Mouse (Mus musculus): ENCODE measurements around the gene Gabra2. TPM values are rescaled to one million over a fixed set of nuclear protein-coding genes. Genes with fewer than 3 reads are reported as not detected.
A peak's percentile ranks its signal among the peaks of the same experiment; 100 is the strongest.

Gene Gabra2
- polyA plus RNA-seq (2015; fragmentation: Nextera tagmentation; extraction: Ambion mirVana), result 45.9 and 46.6 TPM in 2 replicates

- no peaks in the 10 kb centered on the region for H3K9me3 ChIP-seq
- H3K4me2 ChIP-seq (replicated peaks), result peak within 1 kb of the TSS; percentile 85
- WGBS, result under 1% methylated on average over 52 of the region's 55 CpGs
- H3K27me3 ChIP-seq, result peaks cover 3% of the 10 kb centered on the region; the same call in 1 of the 2 replicates
- H3K4me3 ChIP-seq (replicated peaks), result peak within 1 kb of the TSS; percentile 83
- no peaks in the 10 kb centered on the region for H3K36me3 ChIP-seq
- peak within 1 kb of the TSS; percentile 87 for H3K9ac ChIP-seq (replicated peaks)
- peaks cover 14% of the 10 kb centered on the region for H3K4me1 ChIP-seq (replicated peaks)
- ATAC-seq, result peak; percentile 95
- H3K27ac ChIP-seq, result peak within 1 kb of the TSS; percentile 90
These were observed at the start of gene Gabra2 for GRCm38 (mm10) chr5:71095725-71096607. TSS of gene Gabra2 (minus strand) at chr5:71095849.

GRCm38 (mm10) chr5:71136691-71137090 lies 41.0 kb upstream of the Gabra2 start:
- WGBS, result 83% methylated on average over 4 of the region's 4 CpGs
- H3K36me3 ChIP-seq, result no peaks in the 10 kb centered on the region
- H3K27ac ChIP-seq, result no peak overlapping the region
- no peak overlapping the region for H3K4me3 ChIP-seq (replicated peaks)
- no peak overlapping the region for H3K4me2 ChIP-seq (replicated peaks)
- no peaks in the 10 kb centered on the region for H3K4me1 ChIP-seq (replicated peaks)
- no peak for ATAC-seq
- no peak overlapping the region for H3K9ac ChIP-seq (replicated peaks)
- no peaks in the 10 kb centered on the region for H3K27me3 ChIP-seq
- H3K9me3 ChIP-seq, result no peaks in the 10 kb centered on the region

- ATAC-seq, result no peak
- Histone ChIP-seq H3K36me3 (no peaks in the 10 kb centered on the region), H3K9ac (replicated peaks) (no peak overlapping the region), H3K4me1 (replicated peaks) (no peaks in the 10 kb centered on the region), H3K4me3 (replicated peaks) (no peak overlapping the region), H3K27me3 (no peaks in the 10 kb centered on the region), H3K9me3 (no peaks in the 10 kb centered on the region), H3K4me2 (replicated peaks) (no peak overlapping the region), H3K27ac (no peak overlapping the region)
- WGBS, result 88% methylated on average over 2 of the region's 2 CpGs
These were observed 40.2 kb upstream of the Gabra2 start for GRCm38 (mm10) chr5:71135840-71136239.

GRCm38 (mm10) chr5:71127721-71128120 lies 32.1 kb upstream of the Gabra2 start:
- ATAC-seq, result no peak
- H3K9ac ChIP-seq (replicated peaks), result no peak overlapping the region

GRCm38 (mm10) chr5:71115216-71115615 lies 19.6 kb upstream of the Gabra2 start:
- no peak overlapping the region for H3K9ac ChIP-seq (replicated peaks)
- no peak overlapping the region for H3K4me2 ChIP-seq (replicated peaks)
- no peak overlapping the region for H3K4me3 ChIP-seq (replicated peaks)
- no peaks in the 10 kb centered on the region for H3K9me3 ChIP-seq
- WGBS, result 80% methylated on average over 1 of the region's 1 CpGs
- H3K27ac ChIP-seq, result no peak overlapping the region
- no peaks in the 10 kb centered on the region for H3K36me3 ChIP-seq
- H3K4me1 ChIP-seq (replicated peaks), result no peaks in the 10 kb centered on the region
- ATAC-seq, result no peak
- H3K27me3 ChIP-seq, result no peaks in the 10 kb centered on the region

More at GRCm38 (mm10) chr5:71127721-71128120, 32.1 kb upstream of the Gabra2 start:
- Histone ChIP-seq H3K4me1 (replicated peaks) (no peaks in the 10 kb centered on the region), H3K27ac (no peak overlapping the region), H3K36me3 (no peaks in the 10 kb centered on the region), H3K4me3 (replicated peaks) (no peak overlapping the region), H3K4me2 (replicated peaks) (no peak overlapping the region), H3K9me3 (no peaks in the 10 kb centered on the region), H3K27me3 (no peaks in the 10 kb centered on the region)
- 76% methylated on average over 3 of the region's 3 CpGs for WGBS

GRCm38 (mm10) chr5:71095180-71095579 lies 469 bp downstream of the Gabra2 start:
- H3K4me2 ChIP-seq (replicated peaks), result peak overlapping the region; percentile 85
- peaks cover 3% of the 10 kb centered on the region; the same call in 1 of the 2 replicates for H3K27me3 ChIP-seq
- peak overlapping the region; percentile 90 for H3K27ac ChIP-seq
- peak; percentile 67 for ATAC-seq
- H3K9ac ChIP-seq (replicated peaks), result peak overlapping the region; percentile 87
- H3K9me3 ChIP-seq, result no peaks in the 10 kb centered on the region
- no peaks in the 10 kb centered on the region for H3K36me3 ChIP-seq
- peaks cover 14% of the 10 kb centered on the region for H3K4me1 ChIP-seq (replicated peaks)
- WGBS, result under 1% methylated on average over 19 of the region's 19 CpGs
- peak overlapping the region; percentile 83 for H3K4me3 ChIP-seq (replicated peaks)

- WGBS, result 16% methylated on average over 10 of the region's 10 CpGs
- H3K4me1 ChIP-seq (replicated peaks), result peaks cover 14% of the 10 kb centered on the region
- no peak for ATAC-seq
- peak overlapping the region; percentile 83 for H3K4me3 ChIP-seq (replicated peaks)
- peaks cover 3% of the 10 kb centered on the region; the same call in 1 of the 2 replicates for H3K27me3 ChIP-seq
- no peaks in the 10 kb centered on the region for H3K36me3 ChIP-seq
- no peaks in the 10 kb centered on the region for H3K9me3 ChIP-seq
- H3K27ac ChIP-seq, result peak overlapping the region; percentile 90
- peak overlapping the region; percentile 87 for H3K9ac ChIP-seq (replicated peaks)
- H3K4me2 ChIP-seq (replicated peaks), result peak overlapping the region; percentile 85
These were observed 873 bp downstream of the Gabra2 start for GRCm38 (mm10) chr5:71094776-71095175.

- Histone ChIP-seq H3K4me1 (replicated peaks) (peaks cover 14% of the 10 kb centered on the region), H3K27ac (no peak overlapping the region), H3K4me3 (replicated peaks) (peak overlapping the region; percentile 83), H3K4me2 (replicated peaks) (peak overlapping the region; percentile 85; the same call in 1 of the 2 replicates), H3K9ac (replicated peaks) (no peak overlapping the region), H3K27me3 (peaks cover 3% of the 10 kb centered on the region; the same call in 1 of the 2 replicates), H3K9me3 (no peaks in the 10 kb centered on the region), H3K36me3 (no peaks in the 10 kb centered on the region)
- WGBS, result 72% methylated on average over 2 of the region's 2 CpGs
- ATAC-seq, result no peak
These were observed 1.8 kb downstream of the Gabra2 start for GRCm38 (mm10) chr5:71093807-71094206.

- Histone ChIP-seq H3K4me1 (replicated peaks) (peaks cover 13% of the 10 kb centered on the region), H3K27me3 (peaks cover 3% of the 10 kb centered on the region; the same call in 1 of the 2 replicates), H3K9ac (replicated peaks) (no peak overlapping the region), H3K4me3 (replicated peaks) (peak overlapping the region; percentile 2; the same call in 1 of the 2 replicates), H3K9me3 (no peaks in the 10 kb centered on the region), H3K36me3 (no peaks in the 10 kb centered on the region), H3K27ac (no peak overlapping the region), H3K4me2 (replicated peaks) (0 out of 2 replicates have a peak overlapping the region, but pooled peaks have one; percentile 20)
- no peak for ATAC-seq
These were observed 3.2 kb downstream of the Gabra2 start for GRCm38 (mm10) chr5:71092475-71092874.

- no peak overlapping the region for H3K4me2 ChIP-seq (replicated peaks)
- no peaks in the 10 kb centered on the region for H3K9me3 ChIP-seq
These were observed 3.7 kb downstream of the Gabra2 start for GRCm38 (mm10) chr5:71091926-71092325.

GRCm38 (mm10) chr5:71078861-71079260 lies 16.8 kb downstream of the Gabra2 start:
- H3K36me3 ChIP-seq, result no peaks in the 10 kb centered on the region
- no peak overlapping the region for H3K4me2 ChIP-seq (replicated peaks)
- ATAC-seq, result no peak
- no peaks in the 10 kb centered on the region for H3K9me3 ChIP-seq
- no peaks in the 10 kb centered on the region for H3K27me3 ChIP-seq
- no peak overlapping the region for H3K27ac ChIP-seq
- H3K9ac ChIP-seq (replicated peaks), result no peak overlapping the region
- no peaks in the 10 kb centered on the region for H3K4me1 ChIP-seq (replicated peaks)
- no peak overlapping the region for H3K4me3 ChIP-seq (replicated peaks)
- 93% methylated on average over 5 of the region's 5 CpGs for WGBS

More at GRCm38 (mm10) chr5:71091926-71092325, 3.7 kb downstream of the Gabra2 start:
- WGBS, result 82% methylated on average over 2 of the region's 2 CpGs
- Histone ChIP-seq H3K4me3 (replicated peaks) (no peak overlapping the region), H3K27me3 (peaks cover 3% of the 10 kb centered on the region; the same call in 1 of the 2 replicates), H3K4me1 (replicated peaks) (peaks cover 7% of the 10 kb centered on the region), H3K36me3 (no peaks in the 10 kb centered on the region), H3K9ac (replicated peaks) (no peak overlapping the region), H3K27ac (no peak overlapping the region)
- ATAC-seq, result no peak

- Histone ChIP-seq H3K4me3 (replicated peaks) (no peak overlapping the region), H3K27me3 (no peaks in the 10 kb centered on the region), H3K4me1 (replicated peaks) (peaks cover 7% of the 10 kb centered on the region; the same call in 1 of the 2 replicates), H3K9ac (replicated peaks) (no peak overlapping the region), H3K4me2 (replicated peaks) (no peak overlapping the region), H3K27ac (no peak overlapping the region), H3K9me3 (no peaks in the 10 kb centered on the region), H3K36me3 (no peaks in the 10 kb centered on the region)
- WGBS, result 65% methylated on average over 3 of the region's 3 CpGs
- no peak for ATAC-seq
These were observed 34.0 kb downstream of the Gabra2 start for GRCm38 (mm10) chr5:71061696-71062095.
